ENCODE assay signal across 8 mouse cellular contexts in the genomic region with DNA sequence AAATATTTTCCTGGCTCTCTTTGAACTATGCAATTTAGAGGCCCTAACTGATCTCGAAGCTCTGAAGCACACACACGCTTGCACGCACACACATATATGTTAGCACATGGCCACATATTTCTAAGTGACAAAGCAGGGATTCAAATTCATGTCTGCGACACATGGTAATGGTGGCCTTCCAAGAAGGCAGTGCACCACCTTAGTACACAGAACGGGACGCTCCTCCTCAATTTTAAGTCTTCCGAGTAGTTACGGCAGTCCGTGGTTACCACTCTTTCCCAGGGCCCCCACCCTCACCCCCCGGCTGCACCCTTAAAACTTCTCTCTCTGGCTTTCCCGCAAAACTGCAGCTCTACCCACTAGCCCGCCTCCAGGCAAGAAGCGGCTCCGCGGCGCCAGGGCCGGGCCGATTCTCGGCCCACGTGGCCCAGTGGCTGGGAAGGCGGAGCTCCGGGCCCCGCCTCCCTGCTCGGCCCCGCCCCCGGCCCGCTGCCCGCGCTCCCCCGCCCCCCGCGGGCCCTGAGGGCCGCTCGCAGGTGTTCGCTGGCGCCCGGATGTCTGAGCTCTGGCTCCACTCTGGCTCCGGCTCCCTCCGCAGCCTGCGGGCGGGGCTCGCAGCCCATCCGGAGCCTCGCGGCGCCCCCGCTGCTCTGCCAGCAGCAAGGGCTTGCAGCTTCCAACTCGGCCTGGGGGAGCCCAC. TPM values are rescaled to one million over a fixed set of nuclear protein-coding genes. Genes with fewer than 3 reads are reported as not detected.
DNase-seq lines count a peak whose midpoint lies in the region; ATAC-seq and TF ChIP-seq lines count a peak whose summit lies in the region.

No protein-coding gene starts in this region.

- ATAC-seq in erythroid progenitor cell, adult 5-6 weeks (replicated peaks; ENCODE audit: low FRiP score, poor library complexity, severe bottlenecking), result peak; percentile 80
- ATAC-seq in heart, embryonic 15.5 days (replicated peaks; ENCODE audit: insufficient number of reproducible peaks, insufficient read depth, low FRiP score, low read depth), result peak; percentile 77
- peak; percentile 72 for ATAC-seq in lung, embryonic 14.5 days (ENCODE audit: insufficient read depth)

- H3K36me3 ChIP-seq in heart, embryonic 15.5 days, result no peaks in the 10 kb centered on the region
- H3K36me3 ChIP-seq in lung, embryonic 14.5 days (ENCODE audit: insufficient read depth), result peaks cover 15% of the 10 kb centered on the region

- DNase-seq in CD4-positive helper T cell, adult 2 months (ENCODE audit: low read depth, low spot score), result peak; percentile 92
- peak; percentile 65 to 78 for DNase-seq in adrenal gland, postnatal 4 days (ENCODE audit: low spot score in 2 of 2)
- peak; percentile 95 for DNase-seq in kidney, postnatal 14 days
- DNase-seq in lung, embryonic 14.5 days, result peak; percentile 94
- peak; percentile 96 for DNase-seq in thymus, postnatal 0 days (ENCODE audit: low spot score)

- TF ChIP-seq POLR2A in olfactory bulb, adult 2 months (IDR thresholded peaks at IDR 0.05; ENCODE audit: insufficient read depth, low read depth, low read length), result 0 out of 2 replicates have a peak, but pooled peaks have one; percentile 19

- H3K9me3 ChIP-seq in heart, embryonic 15.5 days (replicated peaks), result no peaks in the 10 kb centered on the region
- H3K9me3 ChIP-seq in lung, embryonic 14.5 days (ENCODE audit: low read depth, low read length), result no peaks in the 10 kb centered on the region

- H3K4me1 ChIP-seq in heart, embryonic 15.5 days (replicated peaks), result peaks cover 39% of the 10 kb centered on the region
- H3K4me1 ChIP-seq in lung, embryonic 14.5 days (ENCODE audit: insufficient read depth), result peaks cover 25% of the 10 kb centered on the region
- H3K4me1 ChIP-seq in olfactory bulb, adult 2 months (ENCODE audit: control insufficient read depth, insufficient read depth, low read length), result peaks cover 27% of the 10 kb centered on the region

- H3K27ac ChIP-seq in heart, embryonic 15.5 days, result peak overlapping the region; percentile 90
- peak overlapping the region; percentile 100 for H3K27ac ChIP-seq in lung, embryonic 14.5 days (ENCODE audit: low read depth)
- no peak overlapping the region; the same call in 1 of the 2 replicates for H3K27ac ChIP-seq in olfactory bulb, adult 2 months (ENCODE audit: insufficient read depth, low read depth, low read length)

- peak overlapping the region; percentile 49 for H3K9ac ChIP-seq in heart, embryonic 15.5 days
- H3K9ac ChIP-seq in lung, embryonic 14.5 days, result peak overlapping the region; percentile 49

- H3K4me2 ChIP-seq in heart, embryonic 15.5 days, result peak overlapping the region; percentile 82
- H3K4me2 ChIP-seq in lung, embryonic 14.5 days, result peak overlapping the region; percentile 75

- WGBS in heart, embryonic 15.5 days, result 2% methylated on average over 45 of the region's 48 CpGs
- under 1% methylated on average over 48 of the region's 48 CpGs for WGBS in lung, embryonic 14.5 days
- 4% methylated on average over 46 of the region's 48 CpGs for WGBS in olfactory bulb, adult 2 months

- no peak for TF ChIP-seq CTCF in lung, embryonic 14.5 days (IDR thresholded peaks at IDR 0.05; ENCODE audit: low read depth)
- no peak for TF ChIP-seq CTCF in olfactory bulb, adult 2 months (IDR thresholded peaks at IDR 0.05; ENCODE audit: insufficient read depth, low read depth, low read length)

- no peaks in the 10 kb centered on the region for H3K27me3 ChIP-seq in heart, embryonic 15.5 days
- no peaks in the 10 kb centered on the region for H3K27me3 ChIP-seq in lung, embryonic 14.5 days (ENCODE audit: insufficient read depth, low read length)

- peak overlapping the region; percentile 67 for H3K4me3 ChIP-seq in heart, embryonic 15.5 days
- peak overlapping the region; percentile 34 for H3K4me3 ChIP-seq in lung, embryonic 14.5 days (ENCODE audit: low read depth, low read length)
- H3K4me3 ChIP-seq in olfactory bulb, adult 2 months (ENCODE audit: insufficient read depth, low read depth, low read length), result peak overlapping the region; percentile 37

RNA-seq across cellular contexts. Expression of a gene that starts 4.3 kb away (rescaled TPM):
- total RNA-seq in adrenal gland, postnatal 4 days (2021), result 10 to 100 TPM; 97.4 to 99.5 TPM
- 14.7 TPM in 1 of 2 replicates, not detected in the other for total RNA-seq in erythroid progenitor cell, adult 5-6 weeks (2015; ENCODE audit: low replicate concordance)
- total RNA-seq in erythroid progenitor cell, adult 5-6 weeks (2017; ENCODE audit: low replicate concordance), result 2.7 TPM in 1 of 2 replicates, not detected in the other
- 261 and 294 TPM in 2 replicates for polyA plus RNA-seq in heart, embryonic 15.5 days (2015; fragmentation: Nextera tagmentation; extraction: Ambion mirVana)
- 469 and 477 TPM in 2 replicates for polyA plus RNA-seq in lung, embryonic 14.5 days (2014; fragmentation: Nextera tagmentation; extraction: Ambion mirVana)
- not detected in 2 replicates for polyA plus RNA-seq in olfactory bulb, adult 2 months (2012; ENCODE audit: insufficient read depth, insufficient read length, low replicate concordance, missing spikeins)
- 262 and 327 TPM in 2 replicates for polyA plus RNA-seq in thymus, postnatal 0 days (2015; fragmentation: Nextera tagmentation; extraction: Ambion mirVana)

RNA-seq across cellular contexts. Expression of a gene that starts 24.6 kb away (rescaled TPM):
- 10 to 100 TPM; 15.0 to 23.0 TPM for total RNA-seq in adrenal gland, postnatal 4 days (2021)
- 276 and 287 TPM in 2 replicates for total RNA-seq in erythroid progenitor cell, adult 5-6 weeks (2015; ENCODE audit: low replicate concordance)
- total RNA-seq in erythroid progenitor cell, adult 5-6 weeks (2017; ENCODE audit: low replicate concordance), result 288 and 298 TPM in 2 replicates
- 7.8 and 9.6 TPM in 2 replicates for polyA plus RNA-seq in heart, embryonic 15.5 days (2015; fragmentation: Nextera tagmentation; extraction: Ambion mirVana)
- 5.5 and 6.5 TPM in 2 replicates for polyA plus RNA-seq in lung, embryonic 14.5 days (2014; fragmentation: Nextera tagmentation; extraction: Ambion mirVana)
- polyA plus RNA-seq in olfactory bulb, adult 2 months (2012; ENCODE audit: insufficient read depth, insufficient read length, low replicate concordance, missing spikeins), result 129 TPM in 1 of 2 replicates, not detected in the other
- 58.9 and 64.1 TPM in 2 replicates for polyA plus RNA-seq in thymus, postnatal 0 days (2015; fragmentation: Nextera tagmentation; extraction: Ambion mirVana)

RNA-seq across cellular contexts. Expression of a gene that starts 58.6 kb away (rescaled TPM):
- 1 to 10 TPM; 6.0 to 6.1 TPM for total RNA-seq in adrenal gland, postnatal 4 days (2021)
- total RNA-seq in erythroid progenitor cell, adult 5-6 weeks (2015; ENCODE audit: low replicate concordance), result not detected in 2 replicates
- 0.53 and 0.90 TPM in 2 replicates for total RNA-seq in erythroid progenitor cell, adult 5-6 weeks (2017; ENCODE audit: low replicate concordance)
- 2.6 and 4.8 TPM in 2 replicates for polyA plus RNA-seq in heart, embryonic 15.5 days (2015; fragmentation: Nextera tagmentation; extraction: Ambion mirVana)
- polyA plus RNA-seq in lung, embryonic 14.5 days (2014; fragmentation: Nextera tagmentation; extraction: Ambion mirVana), result 4.4 and 5.4 TPM in 2 replicates
- not detected in 2 replicates for polyA plus RNA-seq in olfactory bulb, adult 2 months (2012; ENCODE audit: insufficient read depth, insufficient read length, low replicate concordance, missing spikeins)
- 1.3 and 2.1 TPM in 2 replicates for polyA plus RNA-seq in thymus, postnatal 0 days (2015; fragmentation: Nextera tagmentation; extraction: Ambion mirVana)

Comparison
In these comparisons a context has a peak if more than half of its experiments do, and no peak if none do; other contexts are left out.
1. RNA of a gene that starts 4.3 kb away (polyA plus RNA-seq): 469 to 477 TPM in lung, embryonic 14.5 days, 262 to 327 TPM in thymus, postnatal 0 days and 261 to 294 TPM in heart, embryonic 15.5 days; not detected in olfactory bulb, adult 2 months; every median in the first group is over 100 times any median in the second.
2. Peak in every context shown above with its lines, with median percentiles within 50 percentile points of each other: DNase-seq, ATAC-seq and H3K4me3 ChIP-seq.